Mouse (Mus musculus): ENCODE results near the gene Bace1.
"Not testable (repeated sequence)": the region's sequence is repeated elsewhere in the genome, so short reads cannot be mapped to it uniquely, and the experiment has no call there.

The Bace1 gene

DNA sequence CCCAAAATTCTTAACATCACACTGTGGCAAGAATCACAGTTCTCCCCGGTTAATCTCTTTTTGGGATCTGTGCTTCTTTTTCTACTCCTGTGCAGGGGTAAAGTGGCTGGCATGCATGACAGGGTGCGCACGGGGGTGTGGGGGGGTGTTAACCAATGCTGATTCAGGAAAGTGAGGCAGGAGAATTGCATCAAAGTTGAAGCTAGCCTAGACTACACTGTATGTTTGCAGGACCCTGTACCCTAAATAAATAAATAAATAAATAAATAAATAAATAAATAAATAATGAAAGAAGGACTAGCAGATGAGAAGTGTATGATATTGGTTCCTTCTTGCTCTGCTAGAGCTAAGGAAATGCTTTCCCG is 329 bp upstream of the Bace1 start:
- no peak for DNase-seq (ENCODE audit: low read depth, low spot score)

GRCm38 (mm10) chr9:45839139-45839981 is 980 bp downstream of the Bace1 start:
- no peak for DNase-seq (ENCODE audit: low read depth, low spot score)

GRCm38 (mm10) chr9:45839982-45840300 is 1.6 kb downstream of the Bace1 start:
- DNase-seq (ENCODE audit: low read depth, low spot score) = no peak

DNA sequence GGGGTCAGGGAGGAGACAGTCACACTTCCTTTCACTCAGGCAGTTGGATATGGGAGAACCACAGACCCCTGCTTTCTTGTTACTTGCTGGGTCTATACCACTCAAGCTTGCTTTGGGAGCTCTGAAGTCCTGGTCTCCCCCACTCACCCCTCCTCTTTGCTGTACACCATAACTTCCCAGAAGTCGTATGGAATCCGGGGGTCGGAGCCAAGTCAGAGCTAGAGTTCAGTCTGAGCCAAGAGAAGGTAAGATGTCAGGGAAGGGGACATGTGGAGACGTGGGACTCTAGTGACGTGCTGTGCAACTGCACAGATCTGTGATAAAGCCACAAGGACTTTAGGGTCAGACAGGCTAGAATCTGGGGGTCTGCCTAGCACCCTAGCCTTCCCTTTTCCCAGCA is 2.0 kb downstream of the Bace1 start:
- no peak for DNase-seq (ENCODE audit: low read depth, low spot score)

- DNase-seq (ENCODE audit: low read depth, low spot score) = no peak
Observed at GRCm38 (mm10) chr9:45841458-45841857, 3.1 kb downstream of the Bace1 start.

- DNase-seq (ENCODE audit: low read depth, low spot score) = no peak
Observed at GRCm38 (mm10) chr9:45843007-45843406, 4.6 kb downstream of the Bace1 start.

DNA sequence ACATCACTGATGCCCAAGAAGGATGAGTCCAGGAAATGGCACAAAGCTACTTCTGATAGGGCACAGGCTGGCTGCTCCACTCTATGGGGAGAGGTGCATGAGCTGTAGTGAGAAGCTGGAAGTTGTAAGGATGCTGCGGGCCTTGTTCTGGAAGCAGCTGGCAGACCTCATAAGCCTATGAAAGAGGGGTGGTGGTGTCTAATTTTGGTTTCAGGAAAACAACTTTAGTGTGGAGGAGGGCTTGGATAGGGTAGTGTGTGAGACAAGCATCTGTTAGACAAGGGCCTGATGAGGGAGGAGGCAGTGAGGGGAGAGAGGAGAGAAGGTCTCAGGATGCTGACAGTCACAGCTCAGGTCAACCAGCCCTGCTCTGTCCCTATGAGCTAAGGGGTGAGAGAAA is 5.4 kb downstream of the Bace1 start:
- DNase-seq (ENCODE audit: low read depth, low spot score) = no peak

DNA sequence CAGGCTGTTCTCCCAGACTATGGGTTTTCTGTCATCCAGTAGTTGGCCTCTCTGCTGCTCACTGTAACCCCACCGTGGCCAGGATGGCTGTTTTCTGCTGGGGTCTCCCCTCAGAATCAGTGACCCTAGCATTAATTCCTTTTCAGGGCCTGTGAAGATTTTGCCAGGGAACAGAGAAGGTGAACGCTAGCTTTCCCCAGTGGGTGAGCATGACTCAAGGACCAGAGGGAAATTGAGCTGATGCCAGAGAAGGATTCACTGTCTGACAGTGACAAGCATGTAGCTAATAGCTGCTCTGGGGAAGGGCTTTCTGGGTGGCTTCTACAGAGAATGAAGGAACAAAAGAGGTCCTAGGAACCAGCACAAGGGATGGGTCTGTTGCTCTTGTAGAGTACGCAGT is 7.2 kb downstream of the Bace1 start:
- DNase-seq (ENCODE audit: low read depth, low spot score) = no peak

- DNase-seq (ENCODE audit: low read depth, low spot score) = not testable (repeated sequence)
Observed at GRCm38 (mm10) chr9:45846176-45846575, 7.8 kb downstream of the Bace1 start.

GRCm38 (mm10) chr9:45846891-45847460 is 8.6 kb downstream of the Bace1 start:
- DNase-seq (ENCODE audit: low read depth, low spot score) = no peak

DNA sequence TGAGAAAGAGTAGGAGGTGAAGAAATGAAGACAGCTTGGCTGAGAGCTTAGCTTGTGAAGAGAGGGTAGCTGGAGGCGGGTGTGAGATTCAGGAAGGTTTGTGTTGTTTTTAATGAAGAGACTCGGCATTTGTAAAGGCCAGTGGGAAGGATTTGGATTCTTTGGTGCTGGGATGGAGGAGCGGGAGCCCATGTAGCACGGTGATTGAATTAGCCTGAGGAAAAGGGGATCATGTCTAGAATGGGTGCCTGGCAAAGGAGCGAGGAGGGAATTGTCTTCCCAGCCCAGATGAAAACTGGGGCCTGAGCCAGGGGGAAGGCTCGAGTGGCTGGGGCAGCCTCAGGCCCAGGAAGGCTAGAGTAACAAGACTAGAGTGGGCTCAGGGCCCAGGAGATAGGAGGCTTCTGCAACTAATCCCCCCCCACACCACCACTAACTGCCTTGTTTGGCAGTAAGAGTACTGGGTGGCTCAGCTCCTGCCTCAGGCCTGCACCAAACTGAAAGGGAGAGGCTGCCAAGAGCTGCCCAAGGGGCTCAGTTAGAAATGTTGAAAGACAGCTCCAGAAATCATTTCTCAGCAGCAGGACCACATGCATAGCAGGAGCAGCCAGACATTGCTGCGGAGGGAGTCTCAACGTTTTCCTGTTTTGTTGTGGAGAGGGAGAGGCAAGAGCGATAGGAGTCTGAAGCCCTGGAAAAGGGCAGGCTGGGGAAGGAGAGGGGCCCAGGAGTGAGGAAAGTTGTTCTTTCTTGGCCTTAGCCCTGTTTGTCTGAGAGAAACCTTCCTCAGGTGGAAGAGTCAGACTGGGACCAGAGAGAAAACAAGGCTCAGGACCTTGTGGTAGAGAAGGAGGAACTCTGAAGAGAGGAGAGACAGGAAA is 11.4 kb downstream of the Bace1 start:
- DNase-seq (ENCODE audit: low read depth, low spot score) = no peak

DNA sequence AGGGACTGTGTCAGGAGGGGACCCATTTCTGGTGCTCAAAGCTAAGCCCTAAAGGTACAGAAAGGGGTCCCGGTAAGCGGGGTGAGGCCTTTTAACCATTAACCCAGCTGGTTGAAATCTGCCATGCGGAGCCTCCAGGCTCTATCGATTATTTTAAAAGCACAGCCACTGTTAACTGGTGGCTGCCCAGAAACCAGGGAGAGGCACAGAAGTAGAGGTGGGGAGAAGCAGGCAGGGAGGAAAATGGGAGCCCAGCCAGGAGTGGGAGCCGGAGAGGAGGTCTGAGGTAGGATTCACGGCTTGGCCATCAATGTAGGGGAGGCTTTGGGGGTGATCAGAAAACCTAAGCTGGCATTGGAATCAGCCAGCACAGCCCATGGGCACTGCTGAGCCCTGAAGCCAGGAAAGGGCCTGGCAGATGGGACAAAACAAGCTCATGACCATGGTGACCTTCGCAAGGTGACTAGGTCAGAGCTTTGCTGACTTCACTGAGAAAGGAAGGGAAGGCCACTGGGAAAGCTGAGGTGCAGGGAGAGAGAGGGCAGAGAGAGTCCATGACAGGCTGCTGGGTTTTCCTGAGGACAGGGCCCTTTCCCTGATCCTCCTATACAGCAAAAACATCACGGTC is 12.3 kb downstream of the Bace1 start:
- DNase-seq (ENCODE audit: low read depth, low spot score) = no peak

DNA sequence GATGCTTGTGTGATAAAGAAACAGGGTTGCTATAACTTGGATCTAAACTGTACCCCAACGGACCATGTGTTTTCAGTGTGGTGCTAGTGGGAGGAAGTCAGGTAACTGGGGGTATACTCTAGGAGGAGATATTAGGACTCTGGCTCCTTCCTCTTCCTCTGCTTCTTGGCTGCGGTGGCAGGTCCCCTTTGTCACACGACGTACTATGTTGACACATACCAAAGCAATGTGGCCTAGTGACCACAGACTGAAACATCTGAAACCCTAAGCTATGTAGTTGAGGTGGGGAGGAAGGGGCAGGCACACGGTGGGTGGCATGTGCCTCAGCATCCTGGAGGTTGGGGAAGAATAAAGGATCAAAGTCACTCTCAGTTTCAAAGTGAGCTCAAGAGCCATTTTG is 12.9 kb downstream of the Bace1 start:
- no peak for DNase-seq (ENCODE audit: low read depth, low spot score)

GRCm38 (mm10) chr9:45851776-45852175 is 13.4 kb downstream of the Bace1 start:
- no peak for DNase-seq (ENCODE audit: low read depth, low spot score)

DNA sequence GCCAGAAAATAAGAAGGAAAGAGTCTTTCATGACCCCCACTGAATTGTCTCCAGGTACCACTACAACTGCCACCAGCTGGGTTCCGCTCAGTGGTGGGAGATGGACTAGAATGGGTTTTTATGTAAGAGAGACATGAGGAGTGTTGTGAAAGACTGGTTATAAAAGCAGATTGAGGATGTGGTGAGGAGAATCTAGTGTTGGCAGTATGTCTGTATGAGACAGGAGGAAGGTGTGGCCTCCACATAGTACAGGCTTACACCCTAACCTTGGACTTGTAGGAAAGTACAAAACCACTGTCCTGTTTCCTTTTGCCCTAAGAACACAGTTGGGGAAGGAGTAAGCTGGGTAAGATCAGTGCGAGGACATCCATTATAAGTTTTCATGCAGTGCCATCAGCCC is 15.3 kb downstream of the Bace1 start:
- DNase-seq (ENCODE audit: low read depth, low spot score) = no peak

DNA sequence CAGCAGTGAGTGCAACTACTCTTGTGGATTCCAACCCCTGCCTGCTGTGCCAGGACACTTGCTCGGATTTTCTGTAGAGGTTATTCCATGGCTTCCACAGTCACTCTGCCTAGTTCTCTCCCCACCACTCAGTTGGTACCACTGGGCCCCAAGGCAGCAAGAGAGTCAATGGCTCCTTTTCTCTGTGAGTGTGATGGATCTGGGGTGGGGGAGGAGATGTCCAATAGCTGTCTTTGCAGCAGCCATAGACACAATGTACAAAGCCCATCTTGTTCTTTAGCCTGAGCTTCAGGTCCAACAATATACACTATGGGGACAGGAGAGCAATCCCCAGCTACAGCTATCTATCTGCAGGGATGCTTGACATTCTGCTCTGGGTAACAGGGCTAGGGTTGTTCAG is 15.8 kb downstream of the Bace1 start:
- no peak for DNase-seq (ENCODE audit: low read depth, low spot score)

- DNase-seq (ENCODE audit: low read depth, low spot score) = no peak
Observed at GRCm38 (mm10) chr9:45859364-45859763, 21.0 kb downstream of the Bace1 start.

DNA sequence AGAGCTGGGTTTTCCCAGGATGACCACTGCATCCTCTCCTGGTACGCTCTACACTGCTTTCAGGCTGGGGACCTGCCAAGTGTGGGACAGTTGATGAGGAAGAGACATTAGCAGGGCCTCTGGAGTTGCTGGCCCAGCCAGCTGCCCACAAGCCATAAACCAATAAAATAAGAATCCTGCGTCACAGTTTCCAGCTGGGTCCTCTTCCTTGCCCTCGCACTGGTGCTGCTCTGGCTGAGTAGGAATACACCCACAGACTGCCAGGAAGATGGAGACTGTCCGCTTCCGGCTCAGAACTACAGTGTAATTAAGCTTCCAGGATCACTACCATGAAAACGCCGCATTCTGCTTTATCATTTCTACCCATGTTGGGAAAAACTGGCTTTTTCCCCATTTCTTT is 23.4 kb downstream of the Bace1 start:
- DNase-seq (ENCODE audit: low read depth, low spot score) = no peak

DNA sequence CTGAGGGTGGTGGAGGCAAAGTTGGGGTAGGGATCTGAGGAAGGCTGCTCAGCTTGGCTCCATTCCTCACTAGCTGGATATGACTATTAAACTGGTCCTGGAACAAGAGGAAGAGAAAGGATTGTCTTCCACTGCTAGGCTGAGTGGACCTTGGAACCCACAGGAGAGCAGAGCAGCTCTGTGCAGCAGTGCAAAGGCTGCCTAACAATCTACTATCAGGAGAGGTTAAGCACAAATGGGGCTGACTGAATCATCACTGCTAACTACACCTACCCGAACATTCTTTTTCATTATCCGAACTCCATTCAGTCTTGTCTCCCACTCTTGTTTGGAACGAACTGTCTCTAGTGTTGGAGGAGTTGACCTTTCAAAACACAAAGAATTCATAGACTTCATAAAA is 30.8 kb downstream of the Bace1 start:
- DNase-seq (ENCODE audit: low read depth, low spot score) = no peak

- no peak for DNase-seq (ENCODE audit: low read depth, low spot score)
Observed at GRCm38 (mm10) chr9:45870265-45870664, 31.9 kb downstream of the Bace1 start.

GRCm38 (mm10) chr9:45877928-45878327 is 39.5 kb downstream of the Bace1 start:
- DNase-seq (ENCODE audit: low read depth, low spot score) = no peak

- no peak for DNase-seq (ENCODE audit: low read depth, low spot score)
Observed at GRCm38 (mm10) chr9:45893681-45894080, 55.3 kb downstream of the Bace1 start.
